Mouse (Mus musculus) left cerebral cortex, adult 8-10 months (tissue): ENCODE results near the gene Hipk1. TPM values are rescaled to one million over a fixed set of nuclear protein-coding genes. Genes with fewer than 3 reads are reported as not detected.
"Not testable (repeated sequence)": the region's sequence is repeated elsewhere in the genome, so short reads cannot be mapped to it uniquely, and the experiment has no call there.

ENCODE experiments used
- DNase-seq, 2 experiments: peaks; one replicate each; pipeline ENCODE4 v3.0.0; 2022; ENCODE audit warnings: low spot score in 2 of 2
- total RNA-seq, 4 experiments: library from RNA; stranded (reverse); gene quantifications; 2 replicates each; pipeline ENCODE4 v1.2.4; 2022

Gene Hipk1
- total RNA-seq, 4 experiments from 2014 or later = 113 to 141 (median 125) TPM

- DNase-seq = no peak
Observed at GRCm38 (mm10) chr3:103792566-103792965, 1.2 kb upstream of the Hipk1 start.

- DNase-seq = not testable (repeated sequence)
Observed at GRCm38 (mm10) chr3:103792111-103792406, 696 bp upstream of the Hipk1 start.

GRCm38 (mm10) chr3:103790346-103791145, 817 bp downstream of the Hipk1 start:
- no peak for DNase-seq

- no peak for DNase-seq
Observed at GRCm38 (mm10) chr3:103789891-103790345, 1.4 kb downstream of the Hipk1 start.

- no peak for DNase-seq
Observed at GRCm38 (mm10) chr3:103789096-103789495, 2.3 kb downstream of the Hipk1 start.

- DNase-seq = no peak
Observed at GRCm38 (mm10) chr3:103787225-103787624, 4.1 kb downstream of the Hipk1 start.

GRCm38 (mm10) chr3:103782844-103783609, 8.3 kb downstream of the Hipk1 start:
- DNase-seq = no peak

GRCm38 (mm10) chr3:103780777-103781176, 10.6 kb downstream of the Hipk1 start:
- DNase-seq = no peak

GRCm38 (mm10) chr3:103780271-103780670, 11.1 kb downstream of the Hipk1 start:
- DNase-seq = peak in 1 of 2 experiments; percentile 48

GRCm38 (mm10) chr3:103779183-103779582, 12.2 kb downstream of the Hipk1 start:
- no peak for DNase-seq

GRCm38 (mm10) chr3:103778660-103779059, 12.7 kb downstream of the Hipk1 start:
- DNase-seq = no peak

- DNase-seq = peak in 1 of 2 experiments; percentile 21
Observed at GRCm38 (mm10) chr3:103777940-103778339, 13.4 kb downstream of the Hipk1 start.

- DNase-seq = no peak
Observed at GRCm38 (mm10) chr3:103774009-103774408, 17.4 kb downstream of the Hipk1 start.

GRCm38 (mm10) chr3:103773508-103773907, 17.9 kb downstream of the Hipk1 start:
- no peak for DNase-seq

GRCm38 (mm10) chr3:103772846-103773245, 18.5 kb downstream of the Hipk1 start:
- DNase-seq = no peak

- DNase-seq = no peak
Observed at GRCm38 (mm10) chr3:103771531-103772130, 19.7 kb downstream of the Hipk1 start.

- DNase-seq = no peak
Observed at GRCm38 (mm10) chr3:103766789-103767188, 24.6 kb downstream of the Hipk1 start.

- DNase-seq = no peak
Observed at GRCm38 (mm10) chr3:103759261-103759970, 31.9 kb downstream of the Hipk1 start.

GRCm38 (mm10) chr3:103758456-103758855, 32.9 kb downstream of the Hipk1 start:
- no peak for DNase-seq

- DNase-seq = no peak
Observed at GRCm38 (mm10) chr3:103756920-103757319, 34.4 kb downstream of the Hipk1 start.

- no peak for DNase-seq
Observed at GRCm38 (mm10) chr3:103755351-103755750, 36.0 kb downstream of the Hipk1 start.

GRCm38 (mm10) chr3:103751558-103751957, 39.8 kb downstream of the Hipk1 start:
- DNase-seq = no peak
